Mouse (Mus musculus) lung, postnatal 0 days (tissue): ENCODE results near the gene Schip1.

ENCODE experiments used
- CTCF ChIP-seq: IDR thresholded peaks from 2 replicates; pipeline ENCODE4 v1.5.1; 2016; ENCODE audit warnings: antibody characterized with exemption, mild to moderate bottlenecking
- EP300 ChIP-seq: IDR thresholded peaks from 2 replicates; pipeline ENCODE4 v1.6.1; 2016; ENCODE audit warnings: antibody characterized with exemption, mild to moderate bottlenecking, control low read depth

GRCm38 (mm10) chr3:68616363-68616762 lies 551.8 kb downstream of the Schip1 start:
- TF ChIP-seq EP300 (no peak), CTCF (no peak)
